Mouse (Mus musculus): ENCODE results near the gene Proser3. TPM values are rescaled to one million over a fixed set of nuclear protein-coding genes. Genes with fewer than 3 reads are reported as not detected.

Gene Proser3
- 2.0 TPM for polyA plus RNA-seq (2014; fragmentation: Illumina TruSeq; extraction: RNeasy Lipid Tissue Mini Kit (QIAGEN cat#74804))

GRCm38 (mm10) chr7:30552102-30553020 lies at the start of gene Proser3, which contains the start of gene Hspb6:
TSS of gene Proser3 (minus strand) at chr7:30552299.
TSS of gene Hspb6 (plus strand) at chr7:30552178.

GRCm38 (mm10) chr7:30598786-30599185 lies 46.7 kb upstream of the Proser3 start, which contains the start of gene Zbtb32:
TSS of gene Zbtb32 (minus strand) at chr7:30598909.

GRCm38 (mm10) chr7:30588676-30589434 lies 36.8 kb upstream of the Proser3 start, which contains the start of gene Kmt2b:
TSS of gene Kmt2b (minus strand) at chr7:30588726.

GRCm38 (mm10) chr7:30564970-30565571 lies 13.0 kb upstream of the Proser3 start, which contains the start of gene Igflr1:
TSS of gene Igflr1 (plus strand) at chr7:30565427.

GRCm38 (mm10) chr7:30563117-30563905 lies 11.2 kb upstream of the Proser3 start, which contains the start of the genes U2af1l4, Gm49396 and Psenen:
TSS of gene U2af1l4 (plus strand) at chr7:30563301.
TSS of gene Gm49396 (plus strand) at chr7:30563344.
TSS of gene Psenen (minus strand) at chr7:30563627.

GRCm38 (mm10) chr7:30559443-30559954 lies 7.4 kb upstream of the Proser3 start, which contains the start of gene Lin37:
TSS of gene Lin37 (minus strand) at chr7:30559838.

GRCm38 (mm10) chr7:30534633-30535577 lies 17.2 kb downstream of the Proser3 start, which contains the start of gene Arhgap33:
TSS of gene Arhgap33 (minus strand) at chr7:30535060.

GRCm38 (mm10) chr7:30493401-30493931 lies 58.6 kb downstream of the Proser3 start, which contains the start of gene Prodh2:
TSS of gene Prodh2 (plus strand) at chr7:30493622.

Other genes starting within 250 kb of the Proser3 start
- 3.1 TPM for gene Alkbh6, start 243.6 kb downstream of the Proser3 start, polyA plus RNA-seq (2014; fragmentation: Illumina TruSeq; extraction: RNeasy Lipid Tissue Mini Kit (QIAGEN cat#74804))
- gene Syne4, start 237.5 kb downstream of the Proser3 start, polyA plus RNA-seq (2014; fragmentation: Illumina TruSeq; extraction: RNeasy Lipid Tissue Mini Kit (QIAGEN cat#74804)), result 1.7 TPM
- gene E130208F15Rik, start 230.6 kb downstream of the Proser3 start, polyA plus RNA-seq (2014; fragmentation: Illumina TruSeq; extraction: RNeasy Lipid Tissue Mini Kit (QIAGEN cat#74804)), result 0.51 TPM
- 1.3 TPM for gene Sdhaf1, start 228.4 kb downstream of the Proser3 start, polyA plus RNA-seq (2014; fragmentation: Illumina TruSeq; extraction: RNeasy Lipid Tissue Mini Kit (QIAGEN cat#74804))
- gene Lrfn3, start 189.5 kb downstream of the Proser3 start, polyA plus RNA-seq (2014; fragmentation: Illumina TruSeq; extraction: RNeasy Lipid Tissue Mini Kit (QIAGEN cat#74804)), result 0.40 TPM
- gene Tyrobp, start 138.5 kb downstream of the Proser3 start, polyA plus RNA-seq (2014; fragmentation: Illumina TruSeq; extraction: RNeasy Lipid Tissue Mini Kit (QIAGEN cat#74804)), result 5.6 TPM
- gene Hcst, start 132.4 kb downstream of the Proser3 start, polyA plus RNA-seq (2014; fragmentation: Illumina TruSeq; extraction: RNeasy Lipid Tissue Mini Kit (QIAGEN cat#74804)), result not detected
- gene Nfkbid, start 130.6 kb downstream of the Proser3 start, polyA plus RNA-seq (2014; fragmentation: Illumina TruSeq; extraction: RNeasy Lipid Tissue Mini Kit (QIAGEN cat#74804)), result 0.23 TPM
- gene Aplp1, start 106.8 kb downstream of the Proser3 start, polyA plus RNA-seq (2014; fragmentation: Illumina TruSeq; extraction: RNeasy Lipid Tissue Mini Kit (QIAGEN cat#74804)), result 0.63 TPM
- gene Kirrel2, start 94.6 kb downstream of the Proser3 start, polyA plus RNA-seq (2014; fragmentation: Illumina TruSeq; extraction: RNeasy Lipid Tissue Mini Kit (QIAGEN cat#74804)), result not detected
- gene Nphs1, start 94.0 kb downstream of the Proser3 start, polyA plus RNA-seq (2014; fragmentation: Illumina TruSeq; extraction: RNeasy Lipid Tissue Mini Kit (QIAGEN cat#74804)), result not detected
- not detected for gene Prodh2, start 58.7 kb downstream of the Proser3 start, polyA plus RNA-seq (2014; fragmentation: Illumina TruSeq; extraction: RNeasy Lipid Tissue Mini Kit (QIAGEN cat#74804))
- 0.23 TPM for gene Arhgap33, start 17.2 kb downstream of the Proser3 start, polyA plus RNA-seq (2014; fragmentation: Illumina TruSeq; extraction: RNeasy Lipid Tissue Mini Kit (QIAGEN cat#74804))
- gene Hspb6, start 121 bp downstream of the Proser3 start, polyA plus RNA-seq (2014; fragmentation: Illumina TruSeq; extraction: RNeasy Lipid Tissue Mini Kit (QIAGEN cat#74804)), result 22.5 TPM
- gene Lin37, start 7.5 kb upstream of the Proser3 start, polyA plus RNA-seq (2014; fragmentation: Illumina TruSeq; extraction: RNeasy Lipid Tissue Mini Kit (QIAGEN cat#74804)), result 5.0 TPM
- gene U2af1l4, start 11.0 kb upstream of the Proser3 start, polyA plus RNA-seq (2014; fragmentation: Illumina TruSeq; extraction: RNeasy Lipid Tissue Mini Kit (QIAGEN cat#74804)), result 8.5 TPM
- gene Gm49396, start 11.0 kb upstream of the Proser3 start, polyA plus RNA-seq (2014; fragmentation: Illumina TruSeq; extraction: RNeasy Lipid Tissue Mini Kit (QIAGEN cat#74804)), result 1.1 TPM
- gene Psenen, start 11.3 kb upstream of the Proser3 start, polyA plus RNA-seq (2014; fragmentation: Illumina TruSeq; extraction: RNeasy Lipid Tissue Mini Kit (QIAGEN cat#74804)), result 24.5 TPM
- gene Igflr1, start 13.1 kb upstream of the Proser3 start, polyA plus RNA-seq (2014; fragmentation: Illumina TruSeq; extraction: RNeasy Lipid Tissue Mini Kit (QIAGEN cat#74804)), result not detected
- 4.7 TPM for gene Kmt2b, start 36.4 kb upstream of the Proser3 start, polyA plus RNA-seq (2014; fragmentation: Illumina TruSeq; extraction: RNeasy Lipid Tissue Mini Kit (QIAGEN cat#74804))
- gene Zbtb32, start 46.6 kb upstream of the Proser3 start, polyA plus RNA-seq (2014; fragmentation: Illumina TruSeq; extraction: RNeasy Lipid Tissue Mini Kit (QIAGEN cat#74804)), result not detected
- 0.34 TPM for gene Upk1a, start 60.5 kb upstream of the Proser3 start, polyA plus RNA-seq (2014; fragmentation: Illumina TruSeq; extraction: RNeasy Lipid Tissue Mini Kit (QIAGEN cat#74804))
- gene Cox6b1, start 73.9 kb upstream of the Proser3 start, polyA plus RNA-seq (2014; fragmentation: Illumina TruSeq; extraction: RNeasy Lipid Tissue Mini Kit (QIAGEN cat#74804)), result 586 TPM
- not detected for gene Etv2, start 83.6 kb upstream of the Proser3 start, polyA plus RNA-seq (2014; fragmentation: Illumina TruSeq; extraction: RNeasy Lipid Tissue Mini Kit (QIAGEN cat#74804))
- gene Rbm42, start 98.0 kb upstream of the Proser3 start, polyA plus RNA-seq (2014; fragmentation: Illumina TruSeq; extraction: RNeasy Lipid Tissue Mini Kit (QIAGEN cat#74804)), result not detected
- 1.1 TPM for gene Haus5, start 112.7 kb upstream of the Proser3 start, polyA plus RNA-seq (2014; fragmentation: Illumina TruSeq; extraction: RNeasy Lipid Tissue Mini Kit (QIAGEN cat#74804))
- not detected for gene Pmis2, start 119.3 kb upstream of the Proser3 start, polyA plus RNA-seq (2014; fragmentation: Illumina TruSeq; extraction: RNeasy Lipid Tissue Mini Kit (QIAGEN cat#74804))
- gene 2200002J24Rik, start 146.6 kb upstream of the Proser3 start, polyA plus RNA-seq (2014; fragmentation: Illumina TruSeq; extraction: RNeasy Lipid Tissue Mini Kit (QIAGEN cat#74804)), result not detected
- gene Atp4a, start 159.9 kb upstream of the Proser3 start, polyA plus RNA-seq (2014; fragmentation: Illumina TruSeq; extraction: RNeasy Lipid Tissue Mini Kit (QIAGEN cat#74804)), result not detected
- gene Tmem147, start 177.2 kb upstream of the Proser3 start, polyA plus RNA-seq (2014; fragmentation: Illumina TruSeq; extraction: RNeasy Lipid Tissue Mini Kit (QIAGEN cat#74804)), result 12.8 TPM
- not detected for gene Gapdhs, start 191.4 kb upstream of the Proser3 start, polyA plus RNA-seq (2014; fragmentation: Illumina TruSeq; extraction: RNeasy Lipid Tissue Mini Kit (QIAGEN cat#74804))
- 1.2 TPM for gene Sbsn, start 199.2 kb upstream of the Proser3 start, polyA plus RNA-seq (2014; fragmentation: Illumina TruSeq; extraction: RNeasy Lipid Tissue Mini Kit (QIAGEN cat#74804))
- gene Dmkn, start 211.5 kb upstream of the Proser3 start, polyA plus RNA-seq (2014; fragmentation: Illumina TruSeq; extraction: RNeasy Lipid Tissue Mini Kit (QIAGEN cat#74804)), result 16.0 TPM
- not detected for gene Krtdap, start 235.6 kb upstream of the Proser3 start, polyA plus RNA-seq (2014; fragmentation: Illumina TruSeq; extraction: RNeasy Lipid Tissue Mini Kit (QIAGEN cat#74804))